Mouse (Mus musculus): ENCODE data around the gene Gtpbp1. TPM values are rescaled to one million over a fixed set of nuclear protein-coding genes. Genes with fewer than 3 reads are reported as not detected.

The Gtpbp1 gene
- total and polyA plus RNA-seq, 2 experiments = 8.1 to 12.8 TPM

GRCm38 (mm10) chr15:79731554-79731953 lies 40.9 kb downstream of the Gtpbp1 start:
- no peaks in the 10 kb centered on the region for H3K27me3 ChIP-seq (ENCODE audit: control insufficient read depth, insufficient read depth, low read length)
- DNase-seq (ENCODE audit: extremely low read depth, low read depth, low spot score) = peak; percentile 99
- no peak overlapping the region for H3K9ac ChIP-seq (ENCODE audit: low read depth, low read length)
- TF ChIP-seq CTCF (IDR thresholded peaks at IDR 0.05; ENCODE audit: low read depth, low read length) (no peak), POLR2A (IDR thresholded peaks at IDR 0.05; ENCODE audit: extremely low read depth, insufficient read depth, low read length) (no peak)
- no peak overlapping the region for H3K4me3 ChIP-seq (ENCODE audit: insufficient read depth, low read depth, low read length)
- WGBS = 34% methylated on average over 7 of the region's 7 CpGs
- H3K79me2 ChIP-seq (ENCODE audit: control insufficient read depth, insufficient read depth, low read length) = no peaks in the 10 kb centered on the region; the same call in 1 of the 2 replicates
- peak overlapping the region; percentile 93 for H3K27ac ChIP-seq (replicated peaks; ENCODE audit: insufficient read depth, low read depth, low read length)
- H3K36me3 ChIP-seq (ENCODE audit: control insufficient read depth, insufficient read depth, low read length) = peaks cover 37% of the 10 kb centered on the region
- H3K4me1 ChIP-seq (ENCODE audit: control insufficient read depth, insufficient read depth, low read length) = peaks cover 38% of the 10 kb centered on the region

- no peak for TF ChIP-seq POLR2A (IDR thresholded peaks at IDR 0.05; ENCODE audit: extremely low read depth, insufficient read depth, low read length)
- 91% methylated on average over 8 of the region's 8 CpGs for WGBS
- H3K79me2 ChIP-seq (ENCODE audit: control insufficient read depth, insufficient read depth, low read length) = no peaks in the 10 kb centered on the region; the same call in 1 of the 2 replicates
- H3K36me3 ChIP-seq (ENCODE audit: control insufficient read depth, insufficient read depth, low read length) = peaks cover 31% of the 10 kb centered on the region
- no peak for DNase-seq (ENCODE audit: extremely low read depth, low read depth, low spot score)
- no peaks in the 10 kb centered on the region for H3K27me3 ChIP-seq (ENCODE audit: control insufficient read depth, insufficient read depth, low read length)
- peaks cover 38% of the 10 kb centered on the region for H3K4me1 ChIP-seq (ENCODE audit: control insufficient read depth, insufficient read depth, low read length)
- H3K9ac ChIP-seq (ENCODE audit: low read depth, low read length) = no peak overlapping the region
- peak overlapping the region; percentile 79 for H3K27ac ChIP-seq (replicated peaks; ENCODE audit: insufficient read depth, low read depth, low read length)
- H3K4me3 ChIP-seq (ENCODE audit: insufficient read depth, low read depth, low read length) = no peak overlapping the region
Observed at GRCm38 (mm10) chr15:79733192-79733591, 42.5 kb downstream of the Gtpbp1 start.

GRCm38 (mm10) chr15:79733640-79734039 lies 43.0 kb downstream of the Gtpbp1 start:
- peaks cover 37% of the 10 kb centered on the region for H3K4me1 ChIP-seq (ENCODE audit: control insufficient read depth, insufficient read depth, low read length)
- no peaks in the 10 kb centered on the region; the same call in 1 of the 2 replicates for H3K79me2 ChIP-seq (ENCODE audit: control insufficient read depth, insufficient read depth, low read length)
- DNase-seq (ENCODE audit: extremely low read depth, low read depth, low spot score) = peak; percentile 62
- H3K4me3 ChIP-seq (ENCODE audit: insufficient read depth, low read depth, low read length) = no peak overlapping the region
- H3K9ac ChIP-seq (ENCODE audit: low read depth, low read length) = no peak overlapping the region
- WGBS = 44% methylated on average over 4 of the region's 4 CpGs
- no peak for TF ChIP-seq POLR2A (IDR thresholded peaks at IDR 0.05; ENCODE audit: extremely low read depth, insufficient read depth, low read length)
- no peak for TF ChIP-seq CTCF (IDR thresholded peaks at IDR 0.05; ENCODE audit: low read depth, low read length)
- peak overlapping the region; percentile 79 for H3K27ac ChIP-seq (replicated peaks; ENCODE audit: insufficient read depth, low read depth, low read length)
- H3K27me3 ChIP-seq (ENCODE audit: control insufficient read depth, insufficient read depth, low read length) = no peaks in the 10 kb centered on the region
- peaks cover 32% of the 10 kb centered on the region for H3K36me3 ChIP-seq (ENCODE audit: control insufficient read depth, insufficient read depth, low read length)

GRCm38 (mm10) chr15:79734311-79734710 lies 43.7 kb downstream of the Gtpbp1 start:
- H3K27ac ChIP-seq (replicated peaks; ENCODE audit: insufficient read depth, low read depth, low read length) = peak overlapping the region; percentile 79
- WGBS = 64% methylated on average over 8 of the region's 8 CpGs
- no peak overlapping the region for H3K9ac ChIP-seq (ENCODE audit: low read depth, low read length)
- H3K79me2 ChIP-seq (ENCODE audit: control insufficient read depth, insufficient read depth, low read length) = no peaks in the 10 kb centered on the region; the same call in 1 of the 2 replicates
- no peaks in the 10 kb centered on the region for H3K27me3 ChIP-seq (ENCODE audit: control insufficient read depth, insufficient read depth, low read length)
- DNase-seq (ENCODE audit: extremely low read depth, low read depth, low spot score) = peak; percentile 79
- TF ChIP-seq POLR2A (IDR thresholded peaks at IDR 0.05; ENCODE audit: extremely low read depth, insufficient read depth, low read length) (no peak), CTCF (IDR thresholded peaks at IDR 0.05; ENCODE audit: low read depth, low read length) (no peak)
- H3K4me1 ChIP-seq (ENCODE audit: control insufficient read depth, insufficient read depth, low read length) = peaks cover 33% of the 10 kb centered on the region
- H3K36me3 ChIP-seq (ENCODE audit: control insufficient read depth, insufficient read depth, low read length) = peaks cover 31% of the 10 kb centered on the region
- H3K4me3 ChIP-seq (ENCODE audit: insufficient read depth, low read depth, low read length) = no peak overlapping the region

GRCm38 (mm10) chr15:79740739-79741138 lies 50.1 kb downstream of the Gtpbp1 start:
- Histone ChIP-seq H3K4me1 (ENCODE audit: control insufficient read depth, insufficient read depth, low read length) (peaks cover 8% of the 10 kb centered on the region), H3K27me3 (ENCODE audit: control insufficient read depth, insufficient read depth, low read length) (no peaks in the 10 kb centered on the region), H3K79me2 (ENCODE audit: control insufficient read depth, insufficient read depth, low read length) (peaks cover 4% of the 10 kb centered on the region; the same call in 1 of the 2 replicates), H3K4me3 (ENCODE audit: insufficient read depth, low read depth, low read length) (peak overlapping the region; percentile 70; the same call in 1 of the 2 replicates), H3K27ac (replicated peaks; ENCODE audit: insufficient read depth, low read depth, low read length) (peak overlapping the region; percentile 99), H3K9ac (ENCODE audit: low read depth, low read length) (peak overlapping the region; percentile 99; the same call in 1 of the 2 replicates), H3K36me3 (ENCODE audit: control insufficient read depth, insufficient read depth, low read length) (peaks cover 9% of the 10 kb centered on the region; the same call in 1 of the 2 replicates)
- DNase-seq (ENCODE audit: extremely low read depth, low read depth, low spot score) = peak; percentile 31
- TF ChIP-seq CTCF (IDR thresholded peaks at IDR 0.05; ENCODE audit: low read depth, low read length) (no peak), POLR2A (IDR thresholded peaks at IDR 0.05; ENCODE audit: extremely low read depth, insufficient read depth, low read length) (no peak)
- 31% methylated on average over 3 of the region's 3 CpGs for WGBS

GRCm38 (mm10) chr15:79741173-79741858 lies 50.7 kb downstream of the Gtpbp1 start:
- H3K4me3 ChIP-seq (ENCODE audit: insufficient read depth, low read depth, low read length) = peak overlapping the region; percentile 70
- H3K4me1 ChIP-seq (ENCODE audit: control insufficient read depth, insufficient read depth, low read length) = peaks cover 8% of the 10 kb centered on the region
- WGBS = 1% methylated on average over 14 of the region's 14 CpGs
- no peaks in the 10 kb centered on the region for H3K27me3 ChIP-seq (ENCODE audit: control insufficient read depth, insufficient read depth, low read length)
- H3K27ac ChIP-seq (replicated peaks; ENCODE audit: insufficient read depth, low read depth, low read length) = peak overlapping the region; percentile 99
- peak overlapping the region; percentile 99 for H3K9ac ChIP-seq (ENCODE audit: low read depth, low read length)
- peaks cover 4% of the 10 kb centered on the region; the same call in 1 of the 2 replicates for H3K79me2 ChIP-seq (ENCODE audit: control insufficient read depth, insufficient read depth, low read length)
- TF ChIP-seq CTCF (IDR thresholded peaks at IDR 0.05; ENCODE audit: low read depth, low read length) = no peak
- TF ChIP-seq POLR2A (IDR thresholded peaks at IDR 0.05; ENCODE audit: extremely low read depth, insufficient read depth, low read length) = no peak
- peaks cover 9% of the 10 kb centered on the region; the same call in 1 of the 2 replicates for H3K36me3 ChIP-seq (ENCODE audit: control insufficient read depth, insufficient read depth, low read length)
- DNase-seq (ENCODE audit: extremely low read depth, low read depth, low spot score) = peak; percentile 84
